Mouse (Mus musculus) ZHBTc4 (cell line): ENCODE measurements around the gene Efna2.
"Not testable (repeated sequence)": the region's sequence is repeated elsewhere in the genome, so short reads cannot be mapped to it uniquely, and the experiment has no call there.

ENCODE experiments used
- DNase-seq: peaks from one replicate; pipeline ENCODE4 v3.0.0-alpha.2; 2011; ENCODE audit warnings: low read depth, low spot score

Efna2 gene

GRCm38 (mm10) chr10:80155277-80155676 lies 24.0 kb upstream of the Efna2 start:
- no peak for DNase-seq

- no peak for DNase-seq
Observed at GRCm38 (mm10) chr10:80156002-80156751, 23.1 kb upstream of the Efna2 start.

GRCm38 (mm10) chr10:80156752-80157053 lies 22.6 kb upstream of the Efna2 start:
- DNase-seq = no peak

- DNase-seq = no peak
Observed at GRCm38 (mm10) chr10:80157141-80157929, 21.9 kb upstream of the Efna2 start.

GRCm38 (mm10) chr10:80158307-80158986 lies 20.8 kb upstream of the Efna2 start:
- peak; percentile 72 for DNase-seq

- peak; percentile 48 for DNase-seq
Observed at GRCm38 (mm10) chr10:80159021-80159560, 20.2 kb upstream of the Efna2 start.

GRCm38 (mm10) chr10:80159561-80160454 lies 19.5 kb upstream of the Efna2 start:
- DNase-seq = peak; percentile 98

- DNase-seq = peak; percentile 76
Observed at GRCm38 (mm10) chr10:80160455-80161371, 18.6 kb upstream of the Efna2 start.

- DNase-seq = no peak
Observed at GRCm38 (mm10) chr10:80161522-80162242, 17.6 kb upstream of the Efna2 start.

GRCm38 (mm10) chr10:80162243-80162608 lies 17.1 kb upstream of the Efna2 start:
- DNase-seq = no peak

GRCm38 (mm10) chr10:80162716-80163299 lies 16.5 kb upstream of the Efna2 start:
- DNase-seq = no peak

- DNase-seq = no peak
Observed at GRCm38 (mm10) chr10:80163721-80164120, 15.6 kb upstream of the Efna2 start.

- no peak for DNase-seq
Observed at GRCm38 (mm10) chr10:80164161-80164997, 14.9 kb upstream of the Efna2 start.

GRCm38 (mm10) chr10:80164998-80165344 lies 14.3 kb upstream of the Efna2 start:
- DNase-seq = peak; percentile 92

- DNase-seq = no peak
Observed at GRCm38 (mm10) chr10:80165392-80166128, 13.7 kb upstream of the Efna2 start, which contains the start of gene Cirbp. Cirbp (plus strand) TSS chr10:80165985.

GRCm38 (mm10) chr10:80166136-80166535 lies 13.1 kb upstream of the Efna2 start:
- not testable (repeated sequence) for DNase-seq

- peak; percentile 100 for DNase-seq
Observed at GRCm38 (mm10) chr10:80167460-80168037, 11.7 kb upstream of the Efna2 start.
